Comparison of ENCODE assay signal across 14 mouse cellular contexts in the genomic region with DNA sequence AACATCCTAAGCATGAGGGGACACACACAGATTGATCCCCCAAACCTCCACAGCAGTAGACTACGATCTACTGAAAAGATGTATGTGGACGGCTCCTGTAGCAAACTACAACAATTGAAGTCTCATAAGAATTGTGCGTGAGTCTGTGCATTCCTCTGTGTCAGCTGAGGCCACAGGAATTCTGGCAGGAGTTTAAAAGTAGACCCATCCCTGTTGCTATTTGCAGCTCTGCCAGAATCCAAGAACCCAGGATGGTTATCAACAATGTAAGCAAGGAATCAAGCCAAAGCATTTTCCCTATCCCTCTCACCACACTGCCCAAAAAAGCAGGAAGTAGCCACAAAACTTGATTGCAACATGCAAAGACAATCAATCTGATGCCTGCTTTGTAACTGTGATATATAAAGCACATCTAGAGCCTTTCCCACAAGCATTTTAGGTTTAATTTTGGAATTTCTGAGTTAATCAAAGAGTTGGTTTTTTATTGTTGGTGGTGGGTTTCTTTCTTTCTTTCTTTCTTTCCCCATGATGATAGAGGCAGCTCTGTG.
DNase-seq lines count a peak whose midpoint lies in the region; ATAC-seq lines count a peak whose summit lies in the region.
"Had no signal": no experiment of that assay in that cellular context is flagged by ENCODE, and none has a peak within 500 bp of the region (broad histone marks: within the 10 kb centered on the region; RNA-seq: fewer than 3 reads in every experiment).

No protein-coding gene starts in this region.

- ATAC-seq in activated CD4-positive, CD25-positive, alpha-beta regulatory T cell, adult 4 months = no peak
- ATAC-seq: forebrain, embryonic 16.5 days had no signal

- DNase-seq in cerebellum, postnatal 14 days = peak; percentile 17 to 57
- no peak for DNase-seq in cerebellum, adult 11 months
- DNase-seq in 3134 (ENCODE audit: extremely low read depth, insufficient read length, low spot score) = peak; percentile 71
- DNase-seq in brain, adult 2 months (ENCODE audit: low read depth, low spot score) = peak; percentile 13
- peak; percentile 24 for DNase-seq in heart, postnatal 4 days
- DNase-seq in frontal cortex, postnatal 14 days (ENCODE audit: low spot score in 2 of 2) = no peak
- no peak for DNase-seq in spleen, postnatal 4 days (ENCODE audit: low spot score in 2 of 2)
- DNase-seq: cerebellum, adult 8-10 months; liver, embryonic 13.5 days; midbrain, embryonic 14.5 days; right cerebral cortex, postnatal 25 days; thymus, postnatal 4 days had no signal

Comparison
In these comparisons a context has a peak if more than half of its experiments do, and no peak if none do; other contexts are left out.
1. DNase-seq: peak in cerebellum, postnatal 14 days (2 of 2), 3134 (single experiment), brain, adult 2 months (single experiment) and heart, postnatal 4 days (single experiment); none in cerebellum, adult 11 months (single experiment), frontal cortex, postnatal 14 days (0 of 2) and spleen, postnatal 4 days (0 of 2).